In the genomic region with DNA sequence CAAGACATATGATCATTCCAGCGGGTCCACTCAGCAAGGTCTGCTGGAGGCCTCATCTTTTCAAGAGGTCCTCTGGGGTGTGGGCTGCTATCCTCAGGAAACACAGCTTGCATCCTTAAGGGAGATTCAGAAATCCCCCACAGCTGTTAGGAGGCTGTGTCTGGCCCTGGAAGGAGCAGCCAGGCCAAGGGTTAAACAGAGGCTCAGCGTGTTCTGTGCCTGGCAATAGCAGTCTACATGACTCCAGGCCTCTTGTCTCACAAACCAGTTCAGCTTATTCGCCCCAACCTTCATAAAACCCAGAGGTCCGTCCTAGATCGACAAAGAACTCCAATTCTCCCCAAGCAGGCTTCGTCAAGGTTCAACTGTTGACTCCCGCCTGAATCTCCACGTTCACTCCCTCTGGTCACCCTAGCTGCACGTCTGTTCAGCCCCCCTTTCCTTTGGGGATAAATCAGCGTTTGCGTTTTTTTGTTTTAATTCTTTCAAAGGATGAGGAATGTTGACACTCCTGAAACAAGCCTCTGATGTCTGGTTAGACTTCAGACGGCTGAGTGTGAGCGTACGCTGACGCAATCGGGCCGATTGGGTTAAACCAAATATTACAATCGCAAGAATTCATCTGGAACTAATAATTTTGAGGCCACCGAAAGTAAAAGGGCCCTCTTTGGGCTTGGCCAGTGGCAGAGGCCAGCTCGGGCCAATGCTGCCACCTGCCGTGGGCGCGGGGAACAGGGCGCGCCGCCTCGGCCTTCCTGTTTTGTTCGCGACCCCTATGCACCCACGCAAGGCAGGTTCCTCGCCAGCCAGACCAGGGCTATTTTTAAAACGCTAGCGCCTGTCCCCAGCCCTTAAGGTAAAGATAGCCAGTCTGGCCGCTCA, we compare ENCODE assay signal across 7 mouse cellular contexts.
DNase-seq lines count a peak whose midpoint lies in the region; ATAC-seq and TF ChIP-seq lines count a peak whose summit lies in the region.

No protein-coding gene starts in this region.

- H3K9me3 ChIP-seq in heart, embryonic 13.5 days = no peaks in the 10 kb centered on the region
- no peaks in the 10 kb centered on the region for H3K9me3 ChIP-seq in kidney, embryonic 16.5 days (ENCODE audit: low read length)

- no peak for TF ChIP-seq POLR2A in bone marrow, adult 2 months (IDR thresholded peaks at IDR 0.05; ENCODE audit: borderline replicate concordance, control insufficient read depth, low read depth, low read length)
- TF ChIP-seq POLR2A in liver, adult 2 months (IDR thresholded peaks at IDR 0.05; ENCODE audit: extremely low read depth, insufficient read depth, low read length) = no peak

- peak overlapping the region; percentile 46 for H3K4me3 ChIP-seq in bone marrow, adult 2 months (replicated peaks; ENCODE audit: control insufficient read depth, low read depth, low read length)
- peak overlapping the region; percentile 55 for H3K4me3 ChIP-seq in heart, embryonic 13.5 days
- peak overlapping the region; percentile 52 for H3K4me3 ChIP-seq in kidney, embryonic 16.5 days (ENCODE audit: low read length)
- peak overlapping the region; percentile 36 for H3K4me3 ChIP-seq in liver, adult 2 months (ENCODE audit: insufficient read depth, low read depth, low read length)

- H3K36me3 ChIP-seq in heart, embryonic 13.5 days = no peaks in the 10 kb centered on the region
- no peaks in the 10 kb centered on the region for H3K36me3 ChIP-seq in kidney, embryonic 16.5 days (ENCODE audit: insufficient read depth, low read length)
- H3K36me3 ChIP-seq in liver, adult 2 months (ENCODE audit: control insufficient read depth, insufficient read depth, low read length) = no peaks in the 10 kb centered on the region

- H3K27me3 ChIP-seq in heart, embryonic 13.5 days (replicated peaks) = no peaks in the 10 kb centered on the region
- H3K27me3 ChIP-seq in kidney, embryonic 16.5 days (ENCODE audit: insufficient read depth, low read length) = no peaks in the 10 kb centered on the region
- H3K27me3 ChIP-seq in liver, adult 2 months (ENCODE audit: control insufficient read depth, insufficient read depth, low read length) = no peaks in the 10 kb centered on the region; the same call in 1 of the 2 replicates

- no peaks in the 10 kb centered on the region for H3K79me2 ChIP-seq in liver, adult 2 months (ENCODE audit: control insufficient read depth, insufficient read depth, low read length)

- H3K4me1 ChIP-seq in bone marrow, adult 2 months (ENCODE audit: control insufficient read depth, insufficient read depth, low read length) = no peaks in the 10 kb centered on the region
- peaks cover 29% of the 10 kb centered on the region for H3K4me1 ChIP-seq in heart, embryonic 13.5 days
- peaks cover 31% of the 10 kb centered on the region for H3K4me1 ChIP-seq in kidney, embryonic 16.5 days (ENCODE audit: insufficient read depth, low read length)
- no peaks in the 10 kb centered on the region for H3K4me1 ChIP-seq in liver, adult 2 months (ENCODE audit: control insufficient read depth, insufficient read depth, low read length)

- TF ChIP-seq CTCF in bone marrow, adult 2 months (IDR thresholded peaks at IDR 0.05; ENCODE audit: control insufficient read depth, insufficient read depth, low read length) = peak; percentile 63
- TF ChIP-seq CTCF in liver, adult 2 months (IDR thresholded peaks at IDR 0.05; ENCODE audit: low read depth, low read length) = peak; percentile 88

- ATAC-seq in heart, embryonic 13.5 days (ENCODE audit: extremely low read depth, insufficient number of reproducible peaks, low FRiP score, low TSS enrichment) = peak; percentile 58; the same call in 1 of the 2 replicates
- ATAC-seq in kidney, embryonic 16.5 days (ENCODE audit: low FRiP score, low TSS enrichment) = peak; percentile 85

- peak; percentile 96 for DNase-seq in fibroblast of lung, adult 2 months (ENCODE audit: low read depth)
- DNase-seq in liver, adult 2 months (ENCODE audit: extremely low read depth, low read depth, low spot score) = peak; percentile 38
- peak; percentile 14 to 58 for DNase-seq in monocyte, adult 2 months (ENCODE audit: low read depth in 1 of 2, low spot score in 2 of 2)
- DNase-seq in spleen, postnatal 14 days (ENCODE audit: low spot score in 2 of 2) = peak; percentile 59 to 66

- H3K27ac ChIP-seq in bone marrow, adult 2 months (ENCODE audit: control insufficient read depth, insufficient read depth, low read depth, low read length, poor library complexity) = no peak overlapping the region
- peak overlapping the region; percentile 96 for H3K27ac ChIP-seq in heart, embryonic 13.5 days (replicated peaks)
- H3K27ac ChIP-seq in kidney, embryonic 16.5 days (ENCODE audit: low read length) = peak overlapping the region; percentile 86
- peak overlapping the region; percentile 57 for H3K27ac ChIP-seq in liver, adult 2 months (replicated peaks; ENCODE audit: insufficient read depth, low read depth, low read length)

- H3K9ac ChIP-seq in heart, embryonic 13.5 days = peak overlapping the region; percentile 81
- H3K9ac ChIP-seq in kidney, embryonic 16.5 days (replicated peaks; ENCODE audit: low read length) = peak overlapping the region; percentile 79
- peak overlapping the region; percentile 32; the same call in 1 of the 2 replicates for H3K9ac ChIP-seq in liver, adult 2 months (ENCODE audit: low read depth, low read length)

- H3K4me2 ChIP-seq in heart, embryonic 13.5 days = peak overlapping the region; percentile 71
- peak overlapping the region; percentile 57 for H3K4me2 ChIP-seq in kidney, embryonic 16.5 days (replicated peaks; ENCODE audit: low read depth, low read length)

- WGBS in bone marrow, adult 2 months = 18% methylated on average over 34 of the region's 34 CpGs
- WGBS in heart, embryonic 13.5 days = 7% methylated on average over 34 of the region's 34 CpGs
- 2% methylated on average over 34 of the region's 34 CpGs for WGBS in kidney, embryonic 16.5 days
- 13% methylated on average over 34 of the region's 34 CpGs for WGBS in liver, adult 2 months

Comparison
In these comparisons a context has a peak if more than half of its experiments do, and no peak if none do; other contexts are left out.
1. DNase-seq: peak in every context shown above with its lines; median percentile 96 in fibroblast of lung, adult 2 months; 62 in spleen, postnatal 14 days; 38 in liver, adult 2 months; 36 in monocyte, adult 2 months.